Mouse (Mus musculus) heart, postnatal 0 days (tissue): ENCODE data around the gene Gm45711. TPM values are rescaled to one million over a fixed set of nuclear protein-coding genes. Genes with fewer than 3 reads are reported as not detected.

ENCODE experiments used
- ATAC-seq: fragments of 200-750 bp; cut with Nextera tagmentation; 2 replicates; pipeline ENCODE4 v1.8.0; 2017; ENCODE audit warnings: low read depth, moderate number of reproducible peaks, moderate library complexity; ENCODE audit not compliant: insufficient read depth
- DNase-seq: peaks from one replicate; pipeline ENCODE4 v3.0.0-alpha.2; 2016; ENCODE audit warnings: low spot score
- H3K27ac ChIP-seq: fragments of 300-500 bp; sonication (generic); 2 replicates; pipeline ENCODE4 v1.5.1; 2014; ENCODE audit warnings: low read depth, mild to moderate bottlenecking
- H3K27me3 ChIP-seq: fragments of 300-500 bp; sonication (generic); 2 replicates; pipeline ENCODE4 v1.6.1; 2014; ENCODE audit warnings: low read length, mixed read lengths; ENCODE audit not compliant: control insufficient read depth, insufficient read depth
- H3K36me3 ChIP-seq: fragments of 300-500 bp; sonication (generic); replicated peaks from 2 replicates; pipeline ENCODE4 v1.6.1; 2014; ENCODE audit warnings: low read length, mixed read lengths; ENCODE audit not compliant: control insufficient read depth, insufficient read depth
- H3K4me1 ChIP-seq: fragments of 300-500 bp; sonication (generic); 2 replicates; pipeline ENCODE4 v1.6.1; 2014; ENCODE audit warnings: antibody characterized with exemption; ENCODE audit not compliant: control insufficient read depth, insufficient read depth
- H3K4me2 ChIP-seq: fragments of 300-500 bp; sonication (generic); 2 replicates; pipeline ENCODE4 v1.6.1; 2014; ENCODE audit warnings: low read depth, mild to moderate bottlenecking, low read length, moderate library complexity
- H3K4me3 ChIP-seq: fragments of 300-500 bp; sonication (generic); 2 replicates; pipeline ENCODE4 v1.5.1; 2014; ENCODE audit warnings: low read depth, low read length
- H3K9ac ChIP-seq: fragments of 300-500 bp; sonication (generic); replicated peaks from 2 replicates; pipeline ENCODE4 v1.6.1; 2014; ENCODE audit warnings: low read depth, low read length, mixed read lengths
- H3K9me3 ChIP-seq: fragments of 300-500 bp; sonication (generic); replicated peaks from 2 replicates; pipeline ENCODE4 v1.6.1; 2016; ENCODE audit warnings: low read length; ENCODE audit not compliant: control insufficient read depth
- CTCF ChIP-seq: IDR thresholded peaks from 2 replicates; pipeline ENCODE4 v1.5.1; 2016; ENCODE audit warnings: antibody characterized with exemption, control low read depth, low read depth
- EP300 ChIP-seq: IDR thresholded peaks from 2 replicates; pipeline ENCODE4 v1.6.1; 2016; ENCODE audit warnings: antibody characterized with exemption, low read depth
- WGBS: fragments of 180-500 bp; shearing (Covaris S2); extraction: QIAGEN DNeasy Blood & Tissue Kit; methylation state at CpG from one replicate; pipeline ENCODE4 v1.1.7; 2014; 5-methylcytosine and 5-hydroxymethylcytosine counted together
- polyA plus RNA-seq: library from polyadenylated mRNA; unstranded; fragments of >200 nt; fragmentation: Nextera tagmentation; extraction: Ambion mirVana; gene quantifications from 2 replicates; pipeline ENCODE4 v1.2.1, GENCODE M21; 2015
- total RNA-seq: library from RNA; depleted of rRNA; stranded (reverse); fragments of >200 nt; gene quantifications from 2 replicates; pipeline ENCODE4 v1.2.3, GENCODE M21; 2014; ENCODE audit warnings: low replicate concordance

Gene Gm45711
- total and polyA plus RNA-seq, 2 experiments from 2014 or later, result not detected

- no peak for TF ChIP-seq EP300
- TF ChIP-seq CTCF, result peak; percentile 34
- no peaks in the 10 kb centered on the region for H3K27me3 ChIP-seq
- H3K4me3 ChIP-seq, result peak within 1 kb of the TSS; percentile 73
- H3K9ac ChIP-seq, result peak within 1 kb of the TSS; percentile 57
- peak; percentile 85 for DNase-seq
- no peaks in the 10 kb centered on the region for H3K9me3 ChIP-seq
- H3K4me1 ChIP-seq, result peaks cover 9% of the 10 kb centered on the region
- no peaks in the 10 kb centered on the region for H3K36me3 ChIP-seq
- WGBS, result 4% methylated on average over 41 of the region's 41 CpGs
- H3K27ac ChIP-seq, result no peak within 1 kb of the TSS
- peak within 1 kb of the TSS; percentile 90 for H3K4me2 ChIP-seq
- peak; percentile 85 for ATAC-seq
Observed at GRCm38 (mm10) chr8:104250439-104251367, 59.2 kb downstream of the Gm45711 start, which contains the start of gene Cklf. TSS of gene Cklf (plus strand) at chr8:104250861.

GRCm38 (mm10) chr8:104249442-104249996 is 60.4 kb downstream of the Gm45711 start:
- no peak for TF ChIP-seq EP300
- TF ChIP-seq CTCF, result no peak
- 0 out of 2 replicates have a peak, but pooled peaks cover 3% of the 10 kb centered on the region for H3K36me3 ChIP-seq
- no peak overlapping the region for H3K4me3 ChIP-seq
- 74% methylated on average over 7 of the region's 7 CpGs for WGBS
- DNase-seq (no peak), ATAC-seq (no peak)
- H3K9me3 ChIP-seq, result no peaks in the 10 kb centered on the region
- peaks cover 9% of the 10 kb centered on the region for H3K4me1 ChIP-seq
- no peak overlapping the region for H3K9ac ChIP-seq
- H3K4me2 ChIP-seq, result no peak overlapping the region
- no peak overlapping the region for H3K27ac ChIP-seq
- H3K27me3 ChIP-seq, result no peaks in the 10 kb centered on the region

GRCm38 (mm10) chr8:104248276-104248675 is 61.6 kb downstream of the Gm45711 start, which contains the start of gene Tk2:
TSS of gene Tk2 (minus strand) at chr8:104248558.
- peak within 1 kb of the TSS; percentile 77 for H3K9ac ChIP-seq
- DNase-seq, result peak; percentile 85
- TF ChIP-seq EP300, result no peak
- TF ChIP-seq CTCF, result no peak
- peak within 1 kb of the TSS; percentile 88 for H3K4me3 ChIP-seq
- no peaks in the 10 kb centered on the region for H3K27me3 ChIP-seq
- peaks cover 9% of the 10 kb centered on the region for H3K4me1 ChIP-seq
- peak within 1 kb of the TSS; percentile 84 for H3K4me2 ChIP-seq
- no peaks in the 10 kb centered on the region for H3K9me3 ChIP-seq
- WGBS, result under 1% methylated on average over 28 of the region's 28 CpGs
- H3K27ac ChIP-seq, result peak within 1 kb of the TSS; percentile 43; the same call in 1 of the 2 replicates
- ATAC-seq, result peak; percentile 90
- peaks cover 3% of the 10 kb centered on the region; the same call in 1 of the 2 replicates for H3K36me3 ChIP-seq

DNA sequence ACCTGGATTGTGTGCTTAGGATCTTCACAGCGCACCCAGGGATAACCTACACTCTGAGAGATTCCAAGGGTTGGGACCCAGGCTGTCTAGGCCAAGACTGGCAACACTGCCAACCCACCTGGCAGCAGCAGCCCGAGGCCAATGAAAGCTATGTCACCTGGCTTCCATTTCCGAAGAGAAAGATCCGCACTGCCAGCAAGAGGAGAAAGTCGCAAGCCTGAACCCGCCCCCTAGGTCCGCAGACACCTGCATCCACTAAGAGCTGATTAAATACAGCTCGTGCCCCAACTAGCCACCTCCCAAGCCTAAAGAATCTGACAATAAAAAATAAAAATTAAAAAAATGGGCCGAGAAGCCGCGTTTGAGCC is 62.0 kb downstream of the Gm45711 start:
- Histone ChIP-seq H3K27ac (peak overlapping the region; percentile 43; the same call in 1 of the 2 replicates), H3K9ac (peak overlapping the region; percentile 77), H3K36me3 (peaks cover 3% of the 10 kb centered on the region; the same call in 1 of the 2 replicates), H3K4me1 (peaks cover 9% of the 10 kb centered on the region), H3K4me3 (peak overlapping the region; percentile 88), H3K9me3 (no peaks in the 10 kb centered on the region), H3K27me3 (no peaks in the 10 kb centered on the region), H3K4me2 (peak overlapping the region; percentile 84)
- WGBS, result 5% methylated on average over 11 of the region's 11 CpGs
- DNase-seq (no peak), ATAC-seq (no peak)
- TF ChIP-seq CTCF (no peak), EP300 (no peak)

GRCm38 (mm10) chr8:104247054-104247907 is 62.6 kb downstream of the Gm45711 start:
- TF ChIP-seq CTCF, result no peak
- no peak for TF ChIP-seq EP300
- 66% methylated on average over 22 of the region's 22 CpGs for WGBS
- ATAC-seq, result no peak
- Histone ChIP-seq H3K27me3 (no peaks in the 10 kb centered on the region), H3K9ac (peak overlapping the region; percentile 77), H3K4me3 (peak overlapping the region; percentile 88), H3K36me3 (peaks cover 3% of the 10 kb centered on the region; the same call in 1 of the 2 replicates), H3K4me1 (peaks cover 9% of the 10 kb centered on the region), H3K27ac (no peak overlapping the region), H3K4me2 (peak overlapping the region; percentile 84), H3K9me3 (no peaks in the 10 kb centered on the region)
- no peak for DNase-seq
